Mouse (Mus musculus) bone marrow macrophage, adult 2 months (primary cell): ENCODE results near the gene Htra1.

Source experiments
- CTCF ChIP-seq: IDR thresholded peaks from 2 replicates; pipeline ENCODE4 v1.5.1; 2012; ENCODE audit warnings: low read depth, mild to moderate bottlenecking, low read length, moderate library complexity
- POLR2A ChIP-seq: IDR thresholded peaks from 2 replicates; pipeline ENCODE4 v1.6.1; 2012; ENCODE audit warnings: mild to moderate bottlenecking, low read depth, low read length, borderline replicate concordance

GRCm38 (mm10) chr7:130984294-130984693, 48.4 kb downstream of the Htra1 start:
- TF ChIP-seq POLR2A (no peak), CTCF (no peak)
